Mouse (Mus musculus) cerebellum, adult 2 months (tissue): ENCODE data around the gene Cldn10. TPM values are rescaled to one million over a fixed set of nuclear protein-coding genes. Genes with fewer than 3 reads are reported as not detected.

Source experiments
- DNase-seq, 2 experiments: peaks; one replicate each; pipeline ENCODE4 v3.0.0; 2021
- H3K27ac ChIP-seq: fragments of 200-500 bp; 2 replicates; pipeline ENCODE4 v1.5.1; 2012; ENCODE audit warnings: low read length, control low read depth, inconsistent platforms; ENCODE audit not compliant: insufficient read depth
- H3K27me3 ChIP-seq: fragments of 200-500 bp; 2 replicates; pipeline ENCODE4 v1.6.1; 2012; ENCODE audit warnings: inconsistent platforms, mild to moderate bottlenecking, low read length, moderate library complexity; ENCODE audit not compliant: control insufficient read depth, insufficient read depth
- H3K4me1 ChIP-seq: fragments of 200-500 bp; 2 replicates; pipeline ENCODE4 v1.6.1; 2011; ENCODE audit warnings: low read length; ENCODE audit not compliant: control insufficient read depth, insufficient read depth
- H3K4me3 ChIP-seq: fragments of 200-500 bp; replicated peaks from 2 replicates; pipeline ENCODE3; 2011; ENCODE audit warnings: mild to moderate bottlenecking, low read depth, low read length, control low read depth; ENCODE audit not compliant: insufficient read depth
- CTCF ChIP-seq: fragments of 200-500 bp; IDR thresholded peaks from 2 replicates; pipeline ENCODE4 v1.5.1; 2011; ENCODE audit warnings: low read depth, mild to moderate bottlenecking, control low read depth, low read length, moderate library complexity, borderline replicate concordance; ENCODE audit not compliant: insufficient read depth
- POLR2A ChIP-seq: fragments of 200-500 bp; IDR thresholded peaks from 2 replicates; pipeline ENCODE4 v1.6.1; 2011; ENCODE audit warnings: low read length, control low read depth, borderline replicate concordance; ENCODE audit not compliant: insufficient read depth
- WGBS: fragments of 180-500 bp; shearing (Covaris S2); methylation state at CpG from one replicate; pipeline ENCODE4 v1.1.7; 2018; 5-methylcytosine and 5-hydroxymethylcytosine counted together
- polyA plus RNA-seq: library from polyadenylated mRNA; depleted of rRNA; stranded (reverse); fragments of >200 nt; gene quantifications from 2 replicates; pipeline ENCODE4 v1.2.3, GENCODE M21; 2012; rRNA removed

The Cldn10 gene
- 21.2 and 24.5 TPM in 2 replicates for polyA plus RNA-seq

DNA sequence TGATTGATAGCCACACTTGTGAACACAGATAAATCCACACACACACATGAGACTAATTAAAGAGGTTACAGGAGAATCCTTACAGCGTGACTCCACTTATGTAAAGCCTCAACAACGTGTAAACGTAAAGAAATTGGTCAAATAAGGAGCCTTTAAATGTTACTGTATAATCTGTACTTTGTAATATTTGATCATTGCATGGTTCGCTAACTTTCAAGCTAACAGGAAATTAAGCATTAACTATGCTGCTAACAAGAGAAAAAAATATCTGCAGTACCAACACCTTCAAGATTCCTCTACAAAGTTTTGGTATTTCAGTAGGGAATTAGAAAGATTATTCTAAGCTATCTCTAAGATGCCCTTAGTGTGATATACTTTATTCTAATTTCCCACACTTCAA is at the start of gene Cldn10:
Gene Cldn10, plus strand, starts transcription at position 288 of the 400 bp plus-strand sequence.
- no peaks in the 10 kb centered on the region for H3K27me3 ChIP-seq
- TF ChIP-seq POLR2A = no peak
- no peak for TF ChIP-seq CTCF
- no peak for DNase-seq
- H3K4me3 ChIP-seq = no peak within 1 kb of the TSS
- 95% methylated on average over 4 of the region's 4 CpGs for WGBS
- no peak within 1 kb of the TSS for H3K27ac ChIP-seq
- H3K4me1 ChIP-seq = no peaks in the 10 kb centered on the region

DNA sequence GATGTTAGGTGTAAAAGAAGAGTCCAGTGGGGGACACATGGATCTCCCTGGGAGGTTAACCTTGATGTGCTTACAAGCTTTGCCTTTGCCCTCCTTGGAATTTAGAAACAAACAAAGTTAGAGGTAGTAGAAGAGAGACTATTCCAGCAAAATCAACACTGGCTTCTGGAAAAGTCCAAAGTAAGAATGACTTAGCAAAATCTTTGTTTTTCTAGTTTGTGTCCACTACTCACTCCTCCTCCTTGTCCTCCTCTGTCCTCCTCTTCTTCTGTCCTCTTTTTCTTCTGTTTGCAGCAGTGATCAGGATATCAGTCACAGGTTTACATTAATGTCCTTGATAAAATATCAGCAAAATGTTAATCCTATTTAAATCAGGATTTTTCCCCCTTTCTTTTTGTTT is 45.9 kb upstream of the Cldn10 start:
- Histone ChIP-seq H3K27me3 (no peaks in the 10 kb centered on the region; the same call in 1 of the 2 replicates), H3K4me3 (no peak overlapping the region), H3K4me1 (no peaks in the 10 kb centered on the region), H3K27ac (no peak overlapping the region)
- no peak for DNase-seq
- TF ChIP-seq POLR2A (no peak), CTCF (no peak)

DNA sequence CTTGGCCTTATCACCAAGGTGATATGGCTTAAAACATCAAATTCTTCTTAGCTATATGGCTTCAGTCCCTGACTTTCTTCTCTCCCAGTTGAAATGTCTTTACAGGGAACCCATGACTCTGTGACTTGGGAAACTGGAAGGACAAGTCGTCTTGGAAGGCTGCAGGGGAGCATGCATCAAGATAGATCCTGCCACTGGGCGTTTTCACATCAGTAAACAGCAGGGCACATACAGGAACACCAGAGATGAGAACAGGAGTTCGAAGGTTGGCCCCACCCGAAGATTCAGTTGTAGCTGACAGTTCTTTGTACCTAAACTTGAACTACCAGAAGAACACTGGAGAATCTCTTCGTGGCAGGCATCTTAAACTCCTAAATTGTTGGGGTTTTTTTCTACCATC is 44.8 kb upstream of the Cldn10 start:
- no peak for TF ChIP-seq POLR2A
- no peak for TF ChIP-seq CTCF

DNA sequence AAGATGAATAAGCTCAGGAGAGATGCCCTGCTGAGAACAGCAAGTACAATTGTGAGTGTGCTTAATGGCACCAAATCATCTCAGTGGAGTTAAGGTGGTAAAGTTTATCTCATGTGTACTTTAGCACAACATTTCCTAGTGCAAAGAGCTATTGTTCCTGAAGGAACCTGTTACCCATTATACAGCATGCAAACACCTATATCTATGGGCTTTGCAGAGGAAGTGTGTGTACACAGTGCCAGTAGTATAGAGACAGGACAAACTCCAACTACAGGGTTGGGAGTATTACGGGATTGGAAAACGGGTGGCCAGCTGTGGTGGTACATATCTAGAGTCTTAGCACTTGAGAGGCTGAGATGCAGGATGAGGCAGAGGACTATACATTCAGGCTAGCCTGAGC is 38.6 kb upstream of the Cldn10 start:
- Histone ChIP-seq H3K27ac (no peak overlapping the region), H3K27me3 (no peaks in the 10 kb centered on the region; the same call in 1 of the 2 replicates), H3K4me1 (no peaks in the 10 kb centered on the region), H3K4me3 (no peak overlapping the region)
- no peak for DNase-seq
- TF ChIP-seq CTCF (no peak), POLR2A (no peak)
- 93% methylated on average over 2 of the region's 2 CpGs for WGBS

More for the DNA sequence above, 44.8 kb upstream of the Cldn10 start:
- Histone ChIP-seq H3K27me3 (no peaks in the 10 kb centered on the region; the same call in 1 of the 2 replicates), H3K4me1 (no peaks in the 10 kb centered on the region), H3K4me3 (no peak overlapping the region), H3K27ac (no peak overlapping the region)
- DNase-seq = no peak
- 82% methylated on average over 5 of the region's 5 CpGs for WGBS

GRCm38 (mm10) chr14:118749715-118750114 is 38.0 kb upstream of the Cldn10 start:
- 50% methylated on average over 4 of the region's 4 CpGs for WGBS
- TF ChIP-seq CTCF (no peak), POLR2A (no peak)
- Histone ChIP-seq H3K4me1 (no peaks in the 10 kb centered on the region), H3K27me3 (no peaks in the 10 kb centered on the region; the same call in 1 of the 2 replicates), H3K4me3 (no peak overlapping the region), H3K27ac (no peak overlapping the region)
- no peak for DNase-seq

DNA sequence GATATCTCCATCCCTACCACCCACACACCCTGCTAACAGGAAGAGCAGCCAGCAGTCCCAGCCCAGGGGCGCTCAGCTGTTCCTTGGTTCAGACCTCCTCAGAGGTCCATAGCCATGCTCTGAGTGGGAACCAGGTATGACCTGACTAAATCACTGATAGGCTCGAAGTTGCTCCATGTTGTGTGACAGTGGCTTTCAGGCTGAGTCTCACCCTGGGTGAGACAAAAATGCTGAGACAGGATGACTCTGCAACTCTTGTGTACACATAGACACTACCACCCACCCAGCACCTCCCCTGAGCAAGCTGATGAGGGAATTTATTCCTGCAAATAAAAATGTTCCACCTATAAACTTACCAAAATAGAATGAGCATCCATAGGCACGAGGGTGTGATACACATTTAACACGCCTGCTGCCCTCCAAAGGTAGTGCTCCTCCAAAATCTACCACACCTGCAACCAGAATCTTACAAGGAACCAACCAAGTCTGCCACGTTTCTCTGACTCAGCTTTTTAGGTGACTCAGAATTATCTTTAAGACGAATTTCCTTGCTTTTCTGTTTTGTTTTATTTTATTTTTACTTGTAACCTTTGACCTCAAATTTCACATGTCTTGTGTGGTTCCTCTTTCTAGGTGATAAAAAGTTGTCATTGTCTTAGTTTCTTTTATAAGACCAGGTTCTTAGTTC is 37.1 kb upstream of the Cldn10 start:
- no peak for DNase-seq
- no peak overlapping the region for H3K27ac ChIP-seq
- TF ChIP-seq POLR2A (no peak), CTCF (no peak)
- 77% methylated on average over 6 of the region's 6 CpGs for WGBS
- no peak overlapping the region for H3K4me3 ChIP-seq
- H3K27me3 ChIP-seq = no peaks in the 10 kb centered on the region; the same call in 1 of the 2 replicates
- no peaks in the 10 kb centered on the region for H3K4me1 ChIP-seq

- Histone ChIP-seq H3K4me1 (no peaks in the 10 kb centered on the region), H3K4me3 (no peak overlapping the region), H3K27me3 (no peaks in the 10 kb centered on the region; the same call in 1 of the 2 replicates), H3K27ac (no peak overlapping the region)
- WGBS = 65% methylated on average over 8 of the region's 8 CpGs
- no peak for TF ChIP-seq POLR2A
- TF ChIP-seq CTCF = no peak
- DNase-seq = no peak
Measured at GRCm38 (mm10) chr14:118751193-118751753, 36.4 kb upstream of the Cldn10 start.

- no peak overlapping the region for H3K4me3 ChIP-seq
- no peak for TF ChIP-seq CTCF
- no peak for TF ChIP-seq POLR2A
- no peaks in the 10 kb centered on the region; the same call in 1 of the 2 replicates for H3K27me3 ChIP-seq
- DNase-seq = no peak
- H3K4me1 ChIP-seq = no peaks in the 10 kb centered on the region
- no peak overlapping the region for H3K27ac ChIP-seq
- 78% methylated on average over 4 of the region's 4 CpGs for WGBS
Measured at GRCm38 (mm10) chr14:118756015-118756414, 31.7 kb upstream of the Cldn10 start.
